Mouse (Mus musculus) layer of hippocampus, postnatal 14 days (tissue): ENCODE measurements around the gene Dpf3. TPM values are rescaled to one million over a fixed set of nuclear protein-coding genes. Genes with fewer than 3 reads are reported as not detected.

Experiments used
- DNase-seq, 2 experiments: peaks; one replicate each; pipeline ENCODE4 v3.0.0; 2021 to 2022; ENCODE audit warnings: low spot score in 2 of 2, mixed read lengths in 1 of 2
- total RNA-seq, 2 experiments: library from RNA; stranded (reverse); gene quantifications; 2 replicates each; pipeline ENCODE4 v1.2.3; 2021

The Dpf3 gene
- total RNA-seq, 2 experiments from 2014 or later = 26.4 to 27.8 TPM

- DNase-seq = no peak
Observed at GRCm38 (mm10) chr12:83497959-83498358, 10.4 kb upstream of the Dpf3 start.

DNA sequence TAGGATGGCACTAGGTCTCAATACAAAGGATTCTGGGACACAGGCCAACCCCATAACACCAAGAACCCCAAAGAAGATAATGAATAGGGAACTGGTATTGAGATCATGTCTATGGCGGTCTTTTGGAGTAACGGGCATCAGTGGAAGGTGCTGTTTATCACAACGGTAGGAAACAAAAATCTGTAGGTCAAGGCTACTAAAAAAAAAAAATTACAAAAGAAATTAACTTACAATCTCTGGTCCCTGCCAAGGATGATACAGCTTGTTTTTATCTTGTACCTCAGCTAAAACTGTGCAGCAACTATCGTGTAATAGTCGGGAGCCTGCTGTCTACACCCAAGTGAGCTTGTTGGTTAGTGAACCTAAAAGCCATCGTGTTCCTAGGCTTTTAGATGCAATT is 9.2 kb upstream of the Dpf3 start:
- DNase-seq = no peak

- DNase-seq = no peak
Observed at GRCm38 (mm10) chr12:83496336-83496735, 8.8 kb upstream of the Dpf3 start.

GRCm38 (mm10) chr12:83495961-83496282 is 8.4 kb upstream of the Dpf3 start:
- DNase-seq = no peak

- DNase-seq = no peak
Observed at GRCm38 (mm10) chr12:83495248-83495960, 7.9 kb upstream of the Dpf3 start.

DNA sequence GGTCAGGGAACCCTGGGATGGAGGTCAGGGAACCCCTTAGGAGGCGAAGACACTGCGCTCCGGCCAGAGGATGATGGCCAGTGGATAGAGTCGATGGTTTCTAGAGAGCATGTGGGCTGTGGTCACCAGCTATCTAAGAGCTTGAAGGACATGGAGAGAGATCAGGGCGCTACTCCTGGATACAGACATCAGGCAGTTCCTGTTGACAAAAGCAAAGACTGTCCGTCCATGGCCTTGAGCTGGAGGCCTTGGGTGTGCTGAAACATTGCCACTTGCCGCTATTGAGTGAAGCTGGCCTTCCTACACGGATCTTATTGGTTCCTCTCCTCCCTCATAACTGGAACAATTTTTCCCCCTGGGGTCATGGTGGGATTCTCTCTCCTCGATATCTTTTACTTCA is 6.7 kb upstream of the Dpf3 start:
- no peak for DNase-seq

- DNase-seq = no peak
Observed at GRCm38 (mm10) chr12:83492808-83493207, 5.3 kb upstream of the Dpf3 start.

DNA sequence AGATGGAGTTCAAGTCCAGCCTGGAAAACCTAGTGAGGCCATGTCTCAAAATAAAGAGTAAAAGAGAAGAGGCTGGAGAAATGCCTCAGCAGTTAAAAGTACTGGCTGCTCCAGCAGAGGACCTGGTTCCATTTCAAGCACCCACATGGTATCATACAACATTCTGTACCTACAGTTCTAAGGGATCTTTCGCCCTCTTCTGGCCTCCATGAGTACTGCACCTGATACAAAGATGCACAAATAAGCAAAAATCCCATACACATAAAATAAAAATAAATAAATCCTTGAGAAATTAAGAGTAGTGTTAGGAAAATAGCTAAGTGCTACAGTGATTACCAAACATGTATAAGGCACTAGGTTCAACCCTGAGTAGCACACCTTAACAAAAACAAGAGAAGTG is 4.1 kb upstream of the Dpf3 start:
- no peak for DNase-seq

DNA sequence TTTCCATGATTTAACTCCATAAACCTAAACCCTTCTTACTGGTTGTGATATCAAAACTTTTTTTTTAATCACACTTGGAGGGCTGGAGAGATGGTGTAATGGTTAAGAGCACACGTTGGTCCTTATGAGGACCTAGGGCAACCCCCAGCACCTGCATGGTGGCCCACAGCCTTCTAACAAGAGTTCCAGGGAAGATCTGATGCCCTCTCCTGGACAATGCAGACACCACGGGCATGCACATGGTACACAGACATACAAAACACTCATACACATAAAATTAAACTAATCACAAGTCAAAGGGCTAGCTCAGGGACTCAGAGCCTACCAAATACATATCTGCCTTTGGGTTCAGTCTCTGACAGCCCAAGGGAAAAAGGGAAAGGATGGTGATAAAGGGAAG is 2.2 kb upstream of the Dpf3 start:
- no peak for DNase-seq

DNA sequence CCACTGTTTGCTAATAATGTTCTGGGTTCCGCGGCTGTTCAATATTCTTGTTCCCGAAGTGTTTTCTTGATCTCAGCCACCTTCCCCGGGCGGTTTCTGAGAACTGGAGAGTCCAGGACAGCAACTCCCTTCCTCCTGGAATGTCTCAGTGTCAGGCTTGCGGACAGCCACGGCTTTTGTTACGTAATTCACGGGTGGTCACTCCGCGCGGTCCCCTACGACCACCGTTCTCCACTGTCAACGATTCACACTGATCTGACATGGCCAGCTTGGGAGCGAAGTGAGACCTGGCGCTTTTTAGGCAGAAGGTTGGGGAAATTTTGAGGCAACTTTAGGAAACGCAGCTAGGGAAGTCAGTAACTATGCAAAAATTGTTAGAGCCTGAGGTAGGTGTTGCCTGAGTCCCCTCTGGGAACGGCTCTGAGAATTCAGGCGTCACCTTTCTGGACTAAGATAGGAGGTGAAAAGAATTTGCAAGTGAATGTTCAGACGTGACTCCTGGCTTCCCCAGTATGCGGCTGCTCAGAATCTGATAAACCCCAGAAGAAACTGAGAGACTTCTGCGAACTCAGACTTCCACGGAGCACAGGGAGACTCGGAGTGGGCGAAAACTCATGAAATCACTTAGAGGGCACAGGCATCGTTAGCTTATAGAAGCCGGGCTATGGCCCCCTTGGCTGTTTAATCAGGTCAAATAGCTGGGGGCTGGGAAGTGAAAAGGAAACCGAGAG is 860 bp upstream of the Dpf3 start:
- no peak for DNase-seq

DNA sequence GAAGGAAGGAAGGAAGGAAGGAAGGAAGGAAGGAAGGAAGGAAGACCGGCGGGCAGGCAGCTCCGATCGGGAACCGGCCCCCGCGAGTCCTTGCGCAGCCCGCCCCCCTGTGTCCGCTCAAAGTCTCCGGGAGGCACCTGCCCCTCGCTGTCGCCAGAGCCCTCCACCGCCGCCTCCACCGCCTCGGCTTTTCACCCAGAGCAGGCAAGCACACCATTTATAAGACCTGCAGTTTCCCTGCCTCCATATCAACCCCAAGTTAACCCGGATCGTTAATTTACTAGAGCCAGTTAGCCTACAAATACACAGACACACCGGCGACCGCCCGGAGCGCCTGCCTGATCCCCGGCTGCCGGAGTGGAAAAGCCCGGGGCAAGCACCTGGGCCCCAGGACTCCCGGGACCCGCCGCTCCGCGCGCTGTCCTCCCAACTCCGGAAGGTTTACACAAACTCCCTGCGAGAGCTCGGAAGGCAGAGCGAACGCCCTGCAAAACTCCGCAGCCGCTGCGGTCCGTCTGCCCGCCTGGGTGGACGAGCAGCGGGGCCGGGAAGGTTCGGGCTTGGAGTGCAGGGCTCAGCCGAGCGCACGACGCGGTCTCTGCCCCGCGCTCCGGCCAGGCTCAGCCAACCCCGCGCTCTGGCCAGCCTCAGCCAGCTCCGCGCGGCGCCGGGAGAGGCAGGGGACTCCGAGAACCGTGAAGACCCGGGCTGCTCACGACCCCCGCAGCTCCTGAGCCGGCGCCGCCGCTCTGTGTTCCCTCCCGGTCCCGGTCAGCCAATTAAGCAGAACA is 650 bp downstream of the Dpf3 start:
- DNase-seq = peak; percentile 39 to 55

DNA sequence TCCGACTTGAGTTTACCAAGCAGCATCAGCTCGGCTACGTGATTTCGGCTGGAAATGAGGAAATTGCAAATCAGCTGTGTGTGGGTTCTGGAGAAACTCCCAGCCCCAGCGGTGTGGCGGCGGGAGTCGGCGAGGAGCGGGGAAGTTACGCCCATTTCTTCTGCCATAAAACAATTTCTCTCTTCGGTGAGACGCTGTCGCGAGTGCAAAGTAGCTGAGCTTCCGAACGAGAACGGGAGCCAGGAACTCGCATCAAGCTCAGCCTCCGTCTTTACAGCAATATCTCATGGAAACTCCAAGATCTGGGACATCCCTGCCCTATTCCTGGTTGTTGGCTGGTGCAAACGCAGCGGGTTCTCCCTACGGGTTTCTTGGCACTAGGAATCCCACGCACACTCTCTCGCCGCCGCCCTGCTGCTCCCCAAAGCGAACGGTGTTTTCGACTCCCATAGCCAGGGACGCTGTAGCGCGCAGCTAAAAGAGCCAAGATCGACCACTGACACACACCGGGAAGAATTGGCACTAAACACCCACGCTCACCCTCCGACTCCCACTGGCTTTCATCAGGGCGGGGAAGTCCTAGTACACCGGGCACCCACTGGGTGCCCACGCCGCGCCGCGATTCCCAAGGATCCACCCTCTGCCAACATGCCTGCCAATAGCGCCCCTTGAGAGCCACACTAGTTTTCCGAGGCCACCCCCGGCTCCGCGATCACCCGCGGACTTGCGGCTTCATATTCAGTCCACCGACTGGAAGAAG is 1.4 kb downstream of the Dpf3 start:
- DNase-seq = peak; percentile 44 to 64

- DNase-seq = peak in 1 of 2 experiments; percentile 22
Observed at GRCm38 (mm10) chr12:83484855-83485745, 2.4 kb downstream of the Dpf3 start.

DNA sequence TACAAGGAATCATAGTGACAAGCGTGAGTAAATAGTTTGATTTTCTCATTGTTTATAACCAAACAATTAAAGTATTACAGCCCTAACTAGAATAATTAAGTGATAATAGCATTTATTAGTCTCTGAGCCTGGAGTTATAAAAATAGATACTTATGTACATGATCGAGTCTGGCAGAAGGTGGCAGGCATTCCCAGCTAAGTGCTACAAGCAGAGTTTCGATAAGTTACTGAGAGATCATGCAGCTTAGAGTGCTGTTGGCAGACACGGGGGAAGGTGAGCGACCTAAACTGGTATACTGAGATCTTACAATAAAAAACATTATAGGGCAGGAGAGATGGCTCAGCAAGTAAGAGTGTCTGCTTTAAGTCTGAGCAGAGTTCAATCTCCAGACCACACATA is 3.9 kb downstream of the Dpf3 start:
- DNase-seq = no peak

DNA sequence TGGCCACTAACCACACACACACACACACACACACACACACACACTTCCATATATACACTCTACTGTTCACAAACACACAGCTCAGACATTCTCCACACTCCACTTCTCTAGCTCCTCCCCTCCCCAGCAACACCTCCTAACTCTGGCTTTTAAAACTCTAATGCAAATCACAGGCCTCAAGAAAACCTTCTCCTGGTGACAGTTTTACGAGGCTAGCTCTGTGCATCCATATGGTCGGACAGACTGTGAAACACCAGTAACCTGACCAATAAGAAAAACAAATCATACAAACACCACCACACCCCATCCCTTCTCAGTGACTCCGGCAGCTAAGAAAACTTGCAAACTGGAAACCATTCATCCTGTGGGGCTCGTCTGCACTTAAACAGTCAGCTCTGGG is 6.1 kb downstream of the Dpf3 start:
- no peak for DNase-seq

GRCm38 (mm10) chr12:83479818-83480401 is 7.6 kb downstream of the Dpf3 start:
- DNase-seq = no peak

- DNase-seq = no peak
Observed at GRCm38 (mm10) chr12:83479140-83479539, 8.4 kb downstream of the Dpf3 start.

DNA sequence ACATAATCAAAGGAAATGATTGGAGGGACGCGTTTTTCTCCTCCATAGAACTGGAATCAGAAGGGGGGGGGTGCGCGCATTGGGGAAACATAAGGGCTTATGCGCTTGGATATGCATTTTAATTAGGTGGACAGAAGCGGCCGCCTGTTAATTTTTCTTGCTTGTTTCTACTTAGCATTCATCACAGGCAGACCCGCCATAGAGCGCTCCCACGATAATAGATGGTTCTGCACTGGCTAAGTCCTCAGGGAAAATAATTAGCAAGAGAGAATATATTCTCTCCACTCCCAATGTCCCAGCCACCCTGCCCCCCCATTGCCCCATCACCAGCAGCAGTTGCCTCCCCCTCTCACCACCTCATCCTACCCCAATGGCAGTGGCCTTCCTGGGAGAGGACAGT is 11.2 kb downstream of the Dpf3 start:
- DNase-seq = no peak

- no peak for DNase-seq
Observed at GRCm38 (mm10) chr12:83475419-83475818, 12.1 kb downstream of the Dpf3 start.

GRCm38 (mm10) chr12:83473987-83474600 is 13.4 kb downstream of the Dpf3 start:
- no peak for DNase-seq
